Mouse (Mus musculus) limb, embryonic 12.5 days (tissue): Measurements from ENCODE around the gene 4930432K21Rik. TPM values are rescaled to one million over a fixed set of nuclear protein-coding genes. Genes with fewer than 3 reads are reported as not detected.

Source experiments
- ATAC-seq: fragments of 200-750 bp; cut with Nextera tagmentation; 2 replicates; pipeline ENCODE4 v1.8.0; 2017; ENCODE audit warnings: low read depth, moderate TSS enrichment; ENCODE audit not compliant: insufficient number of reproducible peaks, insufficient read depth, low FRiP score, low TSS enrichment
- H3K27ac ChIP-seq: fragments of 300-500 bp; sonication (generic); 2 replicates; pipeline ENCODE4 v1.5.1; 2016; ENCODE audit warnings: mild to moderate bottlenecking, moderate library complexity
- H3K27me3 ChIP-seq: fragments of 300-500 bp; sonication (generic); 2 replicates; pipeline ENCODE4 v1.6.1; 2016; ENCODE audit warnings: mild to moderate bottlenecking, moderate library complexity
- H3K36me3 ChIP-seq: fragments of 300-500 bp; sonication (generic); 2 replicates; pipeline ENCODE4 v1.6.1; 2016; ENCODE audit warnings: mild to moderate bottlenecking, moderate library complexity
- H3K4me1 ChIP-seq: fragments of 300-500 bp; sonication (generic); replicated peaks from 2 replicates; pipeline ENCODE4 v1.6.1; 2016
- H3K4me2 ChIP-seq: fragments of 300-500 bp; sonication (generic); 2 replicates; pipeline ENCODE4 v1.6.1; 2016; ENCODE audit warnings: mild to moderate bottlenecking, moderate library complexity
- H3K4me3 ChIP-seq: fragments of 300-500 bp; sonication (generic); replicated peaks from 2 replicates; pipeline ENCODE4 v1.5.1; 2016; ENCODE audit warnings: mild to moderate bottlenecking
- H3K9ac ChIP-seq: fragments of 300-500 bp; sonication (generic); replicated peaks from 2 replicates; pipeline ENCODE4 v1.6.1; 2016; ENCODE audit warnings: mild to moderate bottlenecking, moderate library complexity
- H3K9me3 ChIP-seq: fragments of 300-500 bp; sonication (generic); 2 replicates; pipeline ENCODE4 v1.6.1; 2016; ENCODE audit warnings: mild to moderate bottlenecking, moderate library complexity
- WGBS: fragments of 180-500 bp; shearing (Covaris S2); methylation state at CpG from one replicate; pipeline ENCODE4 v1.1.7; 2016; 5-methylcytosine and 5-hydroxymethylcytosine counted together
- polyA plus RNA-seq: library from polyadenylated mRNA; unstranded; fragments of >200 nt; fragmentation: Nextera tagmentation; extraction: Ambion mirVana; gene quantifications from 2 replicates; pipeline ENCODE4 v1.2.1, GENCODE M21; 2016

Gene 4930432K21Rik
- polyA plus RNA-seq, 1 experiment from 2014 or later: 1.6 TPM

- Histone ChIP-seq H3K4me2 (peak overlapping the region; percentile 97), H3K36me3 (peaks cover 20% of the 10 kb centered on the region), H3K9me3 (no peaks in the 10 kb centered on the region), H3K27me3 (no peaks in the 10 kb centered on the region), H3K27ac (peak overlapping the region; percentile 99), H3K4me3 (peak overlapping the region; percentile 63), H3K4me1 (peaks cover 61% of the 10 kb centered on the region), H3K9ac (peak overlapping the region; percentile 81)
- WGBS: 52% methylated on average over 15 of the region's 15 CpGs
- ATAC-seq: no peak
Observed at GRCm38 (mm10) chr8:84201545-84202245, 53.9 kb downstream of the 4930432K21Rik start.

GRCm38 (mm10) chr8:84202466-84202865 lies 54.6 kb downstream of the 4930432K21Rik start:
- Histone ChIP-seq H3K9ac (peak overlapping the region; percentile 23), H3K4me3 (peak overlapping the region; percentile 63), H3K27me3 (no peaks in the 10 kb centered on the region), H3K9me3 (no peaks in the 10 kb centered on the region), H3K27ac (peak overlapping the region; percentile 99), H3K4me1 (peaks cover 62% of the 10 kb centered on the region), H3K36me3 (peaks cover 26% of the 10 kb centered on the region), H3K4me2 (peak overlapping the region; percentile 97)
- ATAC-seq: no peak
- WGBS: 88% methylated on average over 9 of the region's 9 CpGs

- Histone ChIP-seq H3K36me3 (peaks cover 27% of the 10 kb centered on the region), H3K9me3 (no peaks in the 10 kb centered on the region), H3K4me2 (peak overlapping the region; percentile 97), H3K27ac (peak overlapping the region; percentile 99), H3K27me3 (no peaks in the 10 kb centered on the region), H3K4me3 (peak overlapping the region; percentile 63), H3K9ac (peak overlapping the region; percentile 67), H3K4me1 (peaks cover 63% of the 10 kb centered on the region)
- WGBS: 9% methylated on average over 34 of the region's 34 CpGs
- ATAC-seq: peak; percentile 41
Observed at GRCm38 (mm10) chr8:84202938-84203917, 55.4 kb downstream of the 4930432K21Rik start.

- H3K4me3 ChIP-seq: peak overlapping the region; percentile 63
- peaks cover 36% of the 10 kb centered on the region for H3K36me3 ChIP-seq
- peak overlapping the region; percentile 97 for H3K4me2 ChIP-seq
- peak overlapping the region; percentile 99 for H3K27ac ChIP-seq
- H3K9ac ChIP-seq: peak overlapping the region; percentile 67
- H3K4me1 ChIP-seq: peaks cover 62% of the 10 kb centered on the region
- no peaks in the 10 kb centered on the region for H3K27me3 ChIP-seq
- peak; percentile 11; the same call in 1 of the 2 replicates for ATAC-seq
- no peaks in the 10 kb centered on the region for H3K9me3 ChIP-seq
- 49% methylated on average over 13 of the region's 13 CpGs for WGBS
Observed at GRCm38 (mm10) chr8:84203975-84204772, 56.3 kb downstream of the 4930432K21Rik start.

GRCm38 (mm10) chr8:84205073-84205472 lies 57.2 kb downstream of the 4930432K21Rik start:
- Histone ChIP-seq H3K4me3 (no peak overlapping the region), H3K4me2 (no peak overlapping the region), H3K9ac (no peak overlapping the region), H3K36me3 (peaks cover 45% of the 10 kb centered on the region), H3K27me3 (no peaks in the 10 kb centered on the region), H3K4me1 (peaks cover 55% of the 10 kb centered on the region), H3K9me3 (no peaks in the 10 kb centered on the region), H3K27ac (no peak overlapping the region)
- no peak for ATAC-seq
- 92% methylated on average over 5 of the region's 5 CpGs for WGBS

- Histone ChIP-seq H3K27me3 (no peaks in the 10 kb centered on the region), H3K36me3 (peaks cover 60% of the 10 kb centered on the region), H3K4me3 (no peak overlapping the region), H3K4me1 (peaks cover 42% of the 10 kb centered on the region), H3K27ac (no peak overlapping the region), H3K9me3 (no peaks in the 10 kb centered on the region), H3K9ac (no peak overlapping the region), H3K4me2 (no peak overlapping the region)
- WGBS: 96% methylated on average over 3 of the region's 3 CpGs
- no peak for ATAC-seq
Observed at GRCm38 (mm10) chr8:84206666-84207065, 58.8 kb downstream of the 4930432K21Rik start.

- Histone ChIP-seq H3K4me1 (peaks cover 31% of the 10 kb centered on the region), H3K27ac (peak overlapping the region; percentile 75), H3K9ac (no peak overlapping the region; the same call in 1 of the 2 replicates), H3K9me3 (no peaks in the 10 kb centered on the region), H3K4me3 (no peak overlapping the region), H3K27me3 (no peaks in the 10 kb centered on the region), H3K4me2 (no peak overlapping the region), H3K36me3 (peaks cover 72% of the 10 kb centered on the region)
- WGBS: 66% methylated on average over 7 of the region's 7 CpGs
- ATAC-seq: no peak
Observed at GRCm38 (mm10) chr8:84207811-84208210, 60.0 kb downstream of the 4930432K21Rik start.

- H3K27ac ChIP-seq: peak overlapping the region; percentile 75; the same call in 1 of the 2 replicates
- no peak overlapping the region for H3K4me3 ChIP-seq
- no peak overlapping the region for H3K4me2 ChIP-seq
- H3K4me1 ChIP-seq: peaks cover 24% of the 10 kb centered on the region
- WGBS: 63% methylated on average over 17 of the region's 17 CpGs
- H3K9ac ChIP-seq: no peak overlapping the region; the same call in 1 of the 2 replicates
- peaks cover 80% of the 10 kb centered on the region for H3K36me3 ChIP-seq
- H3K27me3 ChIP-seq: no peaks in the 10 kb centered on the region
- H3K9me3 ChIP-seq: no peaks in the 10 kb centered on the region
- no peak for ATAC-seq
Observed at GRCm38 (mm10) chr8:84208381-84209380, 60.9 kb downstream of the 4930432K21Rik start.

GRCm38 (mm10) chr8:84210167-84210791 lies 62.5 kb downstream of the 4930432K21Rik start:
- Histone ChIP-seq H3K27ac (0 out of 2 replicates have a peak overlapping the region, but pooled peaks have one; percentile 9), H3K27me3 (no peaks in the 10 kb centered on the region), H3K4me2 (no peak overlapping the region), H3K9ac (no peak overlapping the region), H3K4me1 (peaks cover 18% of the 10 kb centered on the region), H3K4me3 (no peak overlapping the region), H3K9me3 (no peaks in the 10 kb centered on the region), H3K36me3 (peaks cover 89% of the 10 kb centered on the region)
- peak; percentile 54 for ATAC-seq
- 60% methylated on average over 28 of the region's 34 CpGs for WGBS
